Mouse (Mus musculus): ENCODE results near the gene Asb13. TPM values are rescaled to one million over a fixed set of nuclear protein-coding genes. Genes with fewer than 3 reads are reported as not detected.
A peak's percentile ranks its signal among the peaks of the same experiment; 100 is the strongest.

The Asb13 gene
- polyA plus RNA-seq, 1 experiment from 2014 or later = 3.4 TPM

DNA sequence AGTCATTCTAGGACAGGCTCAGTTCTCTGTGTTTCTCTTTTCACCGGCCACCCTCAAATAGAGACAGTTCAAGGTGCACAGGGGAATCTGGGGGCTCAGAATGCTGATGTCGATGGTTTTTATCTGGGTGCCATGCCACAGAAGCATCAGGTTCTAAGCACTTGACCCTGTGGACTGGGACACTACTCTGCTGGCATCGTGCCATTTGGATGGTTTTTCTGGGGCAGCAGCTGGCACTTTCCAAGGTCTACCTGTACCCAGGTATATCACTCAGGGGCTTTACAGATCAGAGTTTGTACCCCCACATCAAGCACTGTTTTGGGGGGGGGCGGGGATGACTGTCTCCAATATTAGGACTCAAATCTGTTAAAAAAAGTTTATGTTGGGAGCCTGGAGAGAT is 16.7 kb downstream of the Asb13 start:
- H3K9me3 ChIP-seq (ENCODE audit: control insufficient read depth) = no peaks in the 10 kb centered on the region
- no peak overlapping the region for H3K27ac ChIP-seq (ENCODE audit: low read depth, low read length)
- no peak overlapping the region for H3K9ac ChIP-seq (ENCODE audit: low read depth, low read length)
- no peaks in the 10 kb centered on the region for H3K4me1 ChIP-seq (replicated peaks; ENCODE audit: control insufficient read depth, insufficient read depth, low read length)
- no peak overlapping the region for H3K4me2 ChIP-seq (replicated peaks; ENCODE audit: low read depth)
- no peak overlapping the region for H3K4me3 ChIP-seq (ENCODE audit: low read depth, low read length)
- TF ChIP-seq CTCF (IDR thresholded peaks at IDR 0.05; ENCODE audit: low read depth) = no peak
- peaks cover 6% of the 10 kb centered on the region; the same call in 1 of the 2 replicates for H3K36me3 ChIP-seq (ENCODE audit: control insufficient read depth, insufficient read depth)
- 88% methylated on average over 4 of the region's 4 CpGs for WGBS
- no peak for ATAC-seq
- no peaks in the 10 kb centered on the region for H3K27me3 ChIP-seq (replicated peaks; ENCODE audit: control insufficient read depth, insufficient read depth, low read length)

DNA sequence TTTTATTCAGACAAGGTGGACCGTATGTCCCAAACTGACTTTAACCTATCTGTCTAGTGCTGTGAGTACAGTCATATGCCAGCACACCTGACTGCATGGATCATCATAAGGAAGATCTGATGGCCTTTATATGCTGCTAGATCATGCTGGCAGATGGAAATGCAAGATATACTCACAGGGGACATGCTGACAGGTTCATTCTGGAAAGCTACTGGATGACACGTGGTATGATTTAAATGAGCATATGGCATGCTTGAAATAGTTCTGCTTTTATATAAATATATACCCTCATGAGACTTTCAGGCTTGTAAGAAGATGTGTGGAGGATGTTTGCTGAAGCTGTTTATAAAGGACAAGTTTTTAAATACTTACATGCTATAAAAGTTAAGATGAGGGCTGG is 20.6 kb downstream of the Asb13 start:
- H3K4me2 ChIP-seq (replicated peaks; ENCODE audit: low read depth) = no peak overlapping the region
- TF ChIP-seq CTCF (IDR thresholded peaks at IDR 0.05; ENCODE audit: low read depth) = no peak
- H3K4me3 ChIP-seq (ENCODE audit: low read depth, low read length) = no peak overlapping the region
- ATAC-seq = no peak
- H3K9me3 ChIP-seq (ENCODE audit: control insufficient read depth) = no peaks in the 10 kb centered on the region
- H3K36me3 ChIP-seq (ENCODE audit: control insufficient read depth, insufficient read depth) = 0 out of 2 replicates have a peak, but pooled peaks cover 6% of the 10 kb centered on the region
- 0 out of 2 replicates have a peak, but pooled peaks cover 5% of the 10 kb centered on the region for H3K4me1 ChIP-seq (replicated peaks; ENCODE audit: control insufficient read depth, insufficient read depth, low read length)
- no peak overlapping the region for H3K9ac ChIP-seq (ENCODE audit: low read depth, low read length)
- 81% methylated on average over 2 of the region's 2 CpGs for whole genome bisulfite sequencing
- H3K27me3 ChIP-seq (replicated peaks; ENCODE audit: control insufficient read depth, insufficient read depth, low read length) = no peaks in the 10 kb centered on the region
- H3K27ac ChIP-seq (ENCODE audit: low read depth, low read length) = no peak overlapping the region

DNA sequence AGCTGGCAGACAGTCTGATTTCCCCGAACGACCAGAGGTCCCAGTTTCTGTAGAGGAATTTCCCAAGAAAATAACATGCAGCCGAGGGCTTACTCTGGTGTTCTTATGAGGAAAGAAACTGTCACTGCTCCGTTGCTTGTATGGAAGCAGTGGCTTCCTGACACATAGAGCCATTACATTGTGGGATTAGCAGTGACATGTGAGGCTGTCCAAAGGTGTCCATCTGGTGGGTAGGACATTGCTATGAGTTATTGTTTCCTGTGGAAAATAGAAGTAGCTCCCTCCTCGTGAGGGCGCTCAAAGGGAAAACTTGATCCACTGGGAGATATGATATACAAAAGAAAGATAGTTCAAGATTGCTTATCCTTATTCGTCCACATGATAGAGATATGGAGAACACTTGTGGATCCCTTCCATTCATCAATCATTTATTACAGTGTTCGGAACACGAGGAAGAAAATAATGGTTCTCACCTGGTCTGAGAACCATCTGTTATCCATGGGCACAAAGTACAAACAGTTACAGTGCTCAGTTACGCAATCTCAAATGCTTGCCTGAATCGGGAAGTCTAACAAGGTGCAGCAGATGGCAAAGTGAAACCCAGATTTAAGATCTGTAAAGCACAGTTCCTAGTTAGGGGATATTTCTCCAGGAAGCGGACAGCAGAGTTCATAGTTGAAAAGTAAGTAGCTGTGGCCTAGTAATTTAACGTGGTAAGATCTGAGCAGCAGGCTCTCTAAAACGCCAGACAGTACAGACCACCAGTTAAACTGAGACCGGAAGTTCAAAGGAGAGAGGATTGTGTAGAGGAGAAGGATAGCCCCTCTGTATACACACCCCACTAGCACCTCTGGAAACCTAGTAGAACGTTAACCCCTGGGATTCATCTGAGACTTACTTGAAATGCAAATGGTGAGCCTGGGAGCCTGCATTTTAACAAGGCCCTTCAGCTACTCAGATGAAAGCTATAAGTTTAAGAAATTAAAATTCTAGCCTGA is 25.6 kb downstream of the Asb13 start:
- peak; percentile 96 for ATAC-seq
- Histone ChIP-seq H3K27ac (ENCODE audit: low read depth, low read length) (peak overlapping the region; percentile 88), H3K9ac (ENCODE audit: low read depth, low read length) (no peak overlapping the region), H3K4me1 (replicated peaks; ENCODE audit: control insufficient read depth, insufficient read depth, low read length) (0 out of 2 replicates have a peak, but pooled peaks cover 8% of the 10 kb centered on the region), H3K4me2 (replicated peaks; ENCODE audit: low read depth) (peak overlapping the region; percentile 44), H3K9me3 (ENCODE audit: control insufficient read depth) (no peaks in the 10 kb centered on the region), H3K36me3 (ENCODE audit: control insufficient read depth, insufficient read depth) (no peaks in the 10 kb centered on the region), H3K27me3 (replicated peaks; ENCODE audit: control insufficient read depth, insufficient read depth, low read length) (no peaks in the 10 kb centered on the region), H3K4me3 (ENCODE audit: low read depth, low read length) (no peak overlapping the region)
- WGBS = 35% methylated on average over 16 of the region's 16 CpGs
- no peak for TF ChIP-seq CTCF (IDR thresholded peaks at IDR 0.05; ENCODE audit: low read depth)

DNA sequence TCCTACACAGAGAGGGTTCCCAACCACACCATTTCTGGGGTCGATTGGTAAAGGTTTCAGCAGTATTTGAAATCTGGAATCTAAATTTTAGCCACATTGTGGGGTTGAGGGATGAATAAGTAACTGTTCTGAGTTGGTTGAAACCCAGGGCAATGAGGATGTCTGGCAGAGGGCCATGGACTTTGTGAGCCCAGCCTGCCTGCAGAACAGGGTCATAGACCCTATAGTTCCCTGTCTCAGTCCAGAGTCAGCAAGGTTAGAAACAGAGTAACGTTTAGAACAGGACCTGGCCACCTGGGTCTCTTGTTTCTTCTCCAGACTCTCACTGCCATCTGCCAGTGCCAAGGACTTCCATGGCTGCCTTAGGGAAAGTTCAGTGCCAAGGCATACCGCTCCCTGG is 30.4 kb downstream of the Asb13 start:
- Histone ChIP-seq H3K4me1 (replicated peaks; ENCODE audit: control insufficient read depth, insufficient read depth, low read length) (0 out of 2 replicates have a peak, but pooled peaks cover 6% of the 10 kb centered on the region), H3K9ac (ENCODE audit: low read depth, low read length) (no peak overlapping the region), H3K27me3 (replicated peaks; ENCODE audit: control insufficient read depth, insufficient read depth, low read length) (no peaks in the 10 kb centered on the region), H3K4me3 (ENCODE audit: low read depth, low read length) (no peak overlapping the region), H3K9me3 (ENCODE audit: control insufficient read depth) (no peaks in the 10 kb centered on the region), H3K27ac (ENCODE audit: low read depth, low read length) (no peak overlapping the region), H3K36me3 (ENCODE audit: control insufficient read depth, insufficient read depth) (no peaks in the 10 kb centered on the region), H3K4me2 (replicated peaks; ENCODE audit: low read depth) (no peak overlapping the region)
- TF ChIP-seq CTCF (IDR thresholded peaks at IDR 0.05; ENCODE audit: low read depth) = no peak
- no peak for ATAC-seq
- WGBS = 76% methylated on average over 3 of the region's 3 CpGs

DNA sequence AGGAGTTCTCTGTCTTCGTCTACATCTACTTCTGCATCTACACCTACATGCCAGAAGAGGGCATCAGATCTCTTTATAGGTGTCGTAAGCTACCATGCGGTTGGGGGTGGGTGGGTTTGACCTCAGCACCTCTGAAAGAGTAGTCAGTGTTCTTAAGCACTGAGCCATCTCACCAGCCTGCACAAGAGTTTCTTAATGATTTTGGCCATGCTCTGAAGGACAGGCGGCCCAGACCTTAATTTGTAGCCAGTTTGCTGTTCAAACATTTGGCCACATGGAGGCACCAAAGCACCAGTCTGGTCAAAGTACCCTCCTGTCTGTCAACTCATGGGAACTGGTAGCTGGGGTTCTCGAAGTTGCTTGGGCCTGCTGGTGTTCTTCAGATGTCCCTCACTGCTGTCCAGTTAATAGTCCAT is 31.5 kb downstream of the Asb13 start:
- peak; percentile 58; the same call in 1 of the 2 replicates for ATAC-seq
- Histone ChIP-seq H3K4me2 (replicated peaks; ENCODE audit: low read depth) (peak overlapping the region; percentile 54), H3K36me3 (ENCODE audit: control insufficient read depth, insufficient read depth) (no peaks in the 10 kb centered on the region), H3K4me3 (ENCODE audit: low read depth, low read length) (no peak overlapping the region), H3K9ac (ENCODE audit: low read depth, low read length) (no peak overlapping the region), H3K9me3 (ENCODE audit: control insufficient read depth) (no peaks in the 10 kb centered on the region), H3K27me3 (replicated peaks; ENCODE audit: control insufficient read depth, insufficient read depth, low read length) (no peaks in the 10 kb centered on the region), H3K27ac (ENCODE audit: low read depth, low read length) (no peak overlapping the region), H3K4me1 (replicated peaks; ENCODE audit: control insufficient read depth, insufficient read depth, low read length) (peaks cover 12% of the 10 kb centered on the region; the same call in 1 of the 2 replicates)
- 10% methylated on average over 5 of the region's 5 CpGs for WGBS
- peak; percentile 98 for TF ChIP-seq CTCF (IDR thresholded peaks at IDR 0.05; ENCODE audit: low read depth)

DNA sequence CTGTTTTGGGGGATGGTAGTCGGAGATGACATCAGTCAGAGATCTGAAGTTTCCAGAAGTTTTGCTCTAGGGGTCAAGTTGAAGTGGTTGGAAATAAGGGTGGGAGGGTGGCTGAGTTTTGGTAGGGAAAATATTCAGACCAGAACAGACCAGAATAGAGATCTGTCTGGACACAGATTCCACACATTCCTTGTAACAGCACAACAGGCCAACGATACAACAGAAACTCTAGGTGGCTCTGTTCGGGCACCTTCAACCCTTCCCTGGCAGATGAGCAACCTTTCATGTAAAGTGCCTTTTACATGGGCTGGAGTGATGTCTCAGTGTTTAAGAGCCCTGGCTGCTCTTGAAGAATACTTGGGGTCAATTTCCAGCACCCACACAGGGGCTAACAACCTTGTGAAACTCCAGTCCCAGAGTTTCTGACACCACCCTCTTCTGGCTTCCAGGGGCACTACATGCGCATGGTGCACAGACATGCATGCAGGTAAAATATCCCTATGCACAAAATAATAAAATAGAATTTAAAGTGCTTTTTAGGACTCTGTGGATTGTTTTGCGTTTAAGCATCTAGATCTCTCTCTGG is 33.5 kb downstream of the Asb13 start:
- no peak overlapping the region for H3K9ac ChIP-seq (ENCODE audit: low read depth, low read length)
- no peaks in the 10 kb centered on the region for H3K27me3 ChIP-seq (replicated peaks; ENCODE audit: control insufficient read depth, insufficient read depth, low read length)
- no peak overlapping the region for H3K27ac ChIP-seq (ENCODE audit: low read depth, low read length)
- H3K9me3 ChIP-seq (ENCODE audit: control insufficient read depth) = no peaks in the 10 kb centered on the region
- no peak for ATAC-seq
- no peak overlapping the region for H3K4me2 ChIP-seq (replicated peaks; ENCODE audit: low read depth)
- no peak overlapping the region for H3K4me3 ChIP-seq (ENCODE audit: low read depth, low read length)
- peak; percentile 57 for TF ChIP-seq CTCF (IDR thresholded peaks at IDR 0.05; ENCODE audit: low read depth)
- WGBS = 88% methylated on average over 5 of the region's 5 CpGs
- peaks cover 14% of the 10 kb centered on the region; the same call in 1 of the 2 replicates for H3K4me1 ChIP-seq (replicated peaks; ENCODE audit: control insufficient read depth, insufficient read depth, low read length)
- no peaks in the 10 kb centered on the region for H3K36me3 ChIP-seq (ENCODE audit: control insufficient read depth, insufficient read depth)
